Mouse (Mus musculus): Measurements from ENCODE around the gene Gtf2a1. TPM values are rescaled to one million over a fixed set of nuclear protein-coding genes. Genes with fewer than 3 reads are reported as not detected.

The Gtf2a1 gene
- total RNA-seq (2023): 10 to 100 TPM; 46.7 to 50.6 TPM

DNA sequence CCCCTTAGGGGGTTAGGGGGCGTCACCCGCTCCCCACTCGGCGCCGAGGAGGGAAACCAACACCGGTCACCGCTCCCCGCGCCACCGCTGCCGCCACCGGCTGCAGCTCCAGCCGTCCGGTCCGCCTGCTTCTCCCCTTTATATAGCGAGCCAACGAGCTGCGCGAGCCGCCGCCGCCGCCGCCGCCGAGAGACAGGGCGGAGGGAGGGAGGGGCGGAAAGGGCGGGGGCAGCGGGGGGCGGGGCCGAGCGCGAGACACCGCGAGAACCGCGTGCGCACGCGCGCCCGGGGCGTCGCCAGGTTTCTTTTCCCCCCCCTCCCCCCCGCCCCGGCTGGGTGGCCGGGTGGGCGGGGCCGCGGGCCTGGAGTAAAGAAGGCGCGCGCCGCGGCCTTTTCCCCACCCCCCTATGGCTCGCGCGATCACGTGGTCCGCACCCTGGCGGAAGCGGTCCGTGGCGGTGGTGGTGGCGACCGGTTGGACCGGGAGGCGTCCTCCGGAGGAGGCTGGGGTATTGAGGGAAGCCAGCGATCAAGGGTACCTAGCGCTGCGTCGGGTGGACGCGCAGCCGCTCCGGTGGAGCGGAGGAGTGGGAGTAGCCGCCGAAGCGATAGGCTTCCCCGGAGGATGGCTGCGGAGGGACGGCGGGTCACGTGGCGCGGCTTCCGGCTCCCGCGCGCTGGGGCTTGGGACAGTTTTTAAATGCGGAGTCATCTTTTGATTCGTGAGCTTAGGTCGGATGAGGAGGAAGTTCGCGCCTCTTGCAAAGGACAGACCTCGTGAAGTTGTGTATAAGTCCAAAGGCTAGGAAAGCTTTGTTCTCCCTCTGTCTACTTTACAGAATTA, at the start of gene Gtf2a1:
TSS of gene Gtf2a1 (minus strand) at position 641 of the 844 bp plus-strand sequence.

Other genes with a start within 250 kb of the Gtf2a1 start
- gene Cep128, start 206.1 kb downstream of the Gtf2a1 start, total RNA-seq (2023): 10 to 100 TPM; 32.1 to 32.6 TPM
- gene Tshr, start 205.9 kb downstream of the Gtf2a1 start, total RNA-seq (2023): not detected
- 10 to 100 TPM; 16.5 to 23.5 TPM for gene Ston2, start 197.9 kb upstream of the Gtf2a1 start, total RNA-seq (2023)

All from monocyte, adult 59 days (primary cell).